In genomic region chr1:191986674-191987480, GRCm38 (mm10) we compare ENCODE assay signal across 1 mouse cellular context.
TF ChIP-seq lines count a peak whose summit lies in the region.

No protein-coding gene starts in this region.

TF ChIP-seq in CH12.LX, 34 proteins besides CTCF, POLR2A, EP300 and RAD21 (continued from another document):
- no peak for TF ChIP-seq ZC3H11A (IDR thresholded peaks at IDR 0.05; ENCODE audit: low read depth, low read length)
- peak; percentile 51 for TF ChIP-seq IRF4 (IDR thresholded peaks at IDR 0.05; ENCODE audit: low read depth, low read length)
- TF ChIP-seq ETS1 (conservative IDR thresholded peaks at IDR 0.05; ENCODE audit: low read depth, low read length) = peak; percentile 77
